In genomic region chr13:35947354-35948000, GRCm38 (mm10) we compare ENCODE assay signal across 9 mouse cellular contexts. TPM values are rescaled to one million over a fixed set of nuclear protein-coding genes. Genes with fewer than 3 reads are reported as not detected.
DNase-seq lines count a peak whose midpoint lies in the region; ATAC-seq and TF ChIP-seq lines count a peak whose summit lies in the region.
"Had no signal": no experiment of that assay in that cellular context is flagged by ENCODE, and none has a peak within 500 bp of the region (broad histone marks: within the 10 kb centered on the region; RNA-seq: fewer than 3 reads in every experiment).

No protein-coding gene starts in this region.

- H3K36me3 ChIP-seq in E14TG2a.4 (ENCODE audit: insufficient read depth, low read length): no peaks in the 10 kb centered on the region
- H3K36me3 ChIP-seq in embryonic facial prominence, embryonic 10.5 days (replicated peaks): no peaks in the 10 kb centered on the region
- H3K36me3 ChIP-seq: limb, embryonic 13.5 days had no signal

- H3K27me3 ChIP-seq in E14TG2a.4 (ENCODE audit: insufficient read depth, low read length): peaks cover 62% of the 10 kb centered on the region
- H3K27me3 ChIP-seq in embryonic facial prominence, embryonic 10.5 days (replicated peaks; ENCODE audit: low read depth, poor library complexity, severe bottlenecking): no peaks in the 10 kb centered on the region
- H3K27me3 ChIP-seq: limb, embryonic 13.5 days had no signal

- 25% methylated on average over 14 of the region's 14 CpGs for WGBS in embryonic facial prominence, embryonic 10.5 days
- 19% methylated on average over 14 of the region's 14 CpGs for WGBS in lung, adult 2 months

- TF ChIP-seq CTCF in E14TG2a.4 (conservative IDR thresholded peaks at IDR 0.05; ENCODE audit: low read length): peak; percentile 93
- TF ChIP-seq CTCF in lung, adult 2 months (IDR thresholded peaks at IDR 0.05; ENCODE audit: insufficient read depth, low read length): peak; percentile 81

- H3K27ac ChIP-seq in embryonic facial prominence, embryonic 10.5 days (replicated peaks): no peak overlapping the region
- H3K27ac ChIP-seq: limb, embryonic 13.5 days had no signal

- H3K4me3 ChIP-seq in E14TG2a.4 (replicated peaks; ENCODE audit: low read length): no peak overlapping the region
- no peak overlapping the region for H3K4me3 ChIP-seq in embryonic facial prominence, embryonic 10.5 days
- no peak overlapping the region for H3K4me3 ChIP-seq in lung, adult 2 months (replicated peaks; ENCODE audit: extremely low read depth, low read depth, low read length)
- H3K4me3 ChIP-seq: limb, embryonic 13.5 days had no signal

- peak; percentile 77 to 79 for DNase-seq in adrenal gland, postnatal 36 days
- peak; percentile 78 for DNase-seq in embryonic facial prominence, embryonic 10.5 days (ENCODE audit: low spot score)
- DNase-seq in kidney, postnatal 36 days: peak; percentile 57 to 87
- peak; percentile 67 for DNase-seq in lung, adult 2 months
- DNase-seq in ovary, postnatal 10 days (ENCODE audit: low spot score): peak; percentile 45
- DNase-seq in thymus, postnatal 10 days (ENCODE audit: low spot score in 2 of 2): peak; percentile 22 to 73

- H3K9me3 ChIP-seq in E14TG2a.4 (ENCODE audit: low read length): no peaks in the 10 kb centered on the region
- no peaks in the 10 kb centered on the region for H3K9me3 ChIP-seq in embryonic facial prominence, embryonic 10.5 days

- no peaks in the 10 kb centered on the region for H3K4me1 ChIP-seq in E14TG2a.4 (replicated peaks; ENCODE audit: low read depth, low read length)
- no peaks in the 10 kb centered on the region for H3K4me1 ChIP-seq in embryonic facial prominence, embryonic 10.5 days
- H3K4me1 ChIP-seq in lung, adult 2 months (ENCODE audit: control insufficient read depth, insufficient read depth, low read length): no peaks in the 10 kb centered on the region

- peak; percentile 45 for ATAC-seq in granulocyte monocyte progenitor cell, adult 5-6 weeks (replicated peaks; ENCODE audit: poor library complexity, severe bottlenecking)

- no peak for TF ChIP-seq POLR2A in lung, adult 2 months (IDR thresholded peaks at IDR 0.05; ENCODE audit: borderline replicate concordance, extremely low read depth, low read depth, low read length)

RNA-seq across cellular contexts. Expression of gene Ppp1r3g, which starts 11.2 kb away (rescaled TPM):
- total RNA-seq in adrenal gland, postnatal 36 days (2021): 1 to 10 TPM in 1 of 2 experiments, under 1 TPM in 1; 0.79 to 3.7 TPM
- 0.93 and 1.2 TPM in 2 replicates for polyA plus RNA-seq in embryonic facial prominence, embryonic 10.5 days (2016; fragmentation: Nextera tagmentation; extraction: Ambion mirVana)
- total RNA-seq in granulocyte monocyte progenitor cell, adult 5-6 weeks (2014; fragmentation: Nextera tagmentation): not detected in 2 replicates
- not detected in 2 replicates for total RNA-seq in granulocyte monocyte progenitor cell, adult 5-6 weeks (2017)
- 0.10 TPM in 1 of 2 replicates, not detected in the other for polyA plus RNA-seq in lung, adult 2 months (2012; rRNA removed)

RNA-seq across cellular contexts. Expression of gene Rpp40, which starts 41.3 kb away (rescaled TPM):
- total RNA-seq in adrenal gland, postnatal 36 days (2021): 10 to 100 TPM; 13.9 to 20.8 TPM
- polyA plus RNA-seq in embryonic facial prominence, embryonic 10.5 days (2016; fragmentation: Nextera tagmentation; extraction: Ambion mirVana): 27.6 and 32.9 TPM in 2 replicates
- total RNA-seq in granulocyte monocyte progenitor cell, adult 5-6 weeks (2014; fragmentation: Nextera tagmentation): 22.6 and 33.0 TPM in 2 replicates
- total RNA-seq in granulocyte monocyte progenitor cell, adult 5-6 weeks (2017): 20.2 and 21.2 TPM in 2 replicates
- polyA plus RNA-seq in lung, adult 2 months (2012; rRNA removed): 1.7 and 2.9 TPM in 2 replicates
